Mouse (Mus musculus): Measurements from ENCODE around the gene Nav2. TPM values are rescaled to one million over a fixed set of nuclear protein-coding genes. Genes with fewer than 3 reads are reported as not detected.

Gene Nav2
- polyA plus RNA-seq, 1 experiment from 2014 or later, result 19.7 TPM

DNA sequence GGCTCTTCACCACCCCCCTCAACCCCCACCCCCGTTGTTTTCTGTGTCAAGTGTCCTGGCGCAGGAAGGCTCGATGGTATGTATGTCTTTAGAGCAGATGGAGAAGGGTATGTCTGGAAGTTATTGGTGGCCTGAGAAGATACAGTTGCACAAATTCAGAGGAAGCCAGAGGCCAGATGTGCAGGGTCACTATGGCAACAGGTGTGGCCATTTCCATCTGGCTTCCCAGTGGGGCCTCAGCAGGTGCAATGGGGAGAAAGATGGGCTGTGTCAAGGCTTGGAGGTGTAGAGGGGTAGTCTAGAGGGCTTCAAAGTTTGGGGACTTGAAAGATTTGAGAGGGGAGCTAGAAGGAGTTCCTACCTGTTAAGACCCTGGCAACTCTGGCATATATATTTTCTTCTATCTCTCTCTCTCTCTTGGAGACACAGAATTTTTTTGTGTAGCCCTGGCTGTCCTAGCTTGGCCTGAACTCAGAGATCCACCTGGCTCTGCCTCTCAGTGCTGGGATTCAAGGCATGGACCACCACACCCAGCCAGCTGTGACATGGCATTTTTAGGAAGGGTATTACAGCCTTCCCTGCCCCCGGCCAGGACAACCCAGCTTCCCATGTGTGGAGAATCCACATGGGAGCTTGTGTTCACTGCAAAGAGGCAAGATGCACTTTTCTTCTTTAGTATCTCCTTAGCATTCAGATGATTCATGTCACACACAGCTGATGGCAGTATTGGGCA lies 435.4 kb downstream of the Nav2 start:
- no peak overlapping the region for H3K4me3 ChIP-seq (ENCODE audit: low read depth, low read length)
- no peaks in the 10 kb centered on the region for H3K27me3 ChIP-seq (ENCODE audit: insufficient read depth, low read length)
- no peaks in the 10 kb centered on the region for H3K36me3 ChIP-seq (ENCODE audit: insufficient read depth)
- DNase-seq (no peak), ATAC-seq (ENCODE audit: insufficient read depth) (no peak)
- 55% methylated on average over 4 of the region's 4 CpGs for WGBS
- H3K9ac ChIP-seq, result no peak overlapping the region
- H3K9me3 ChIP-seq (ENCODE audit: low read depth, low read length), result no peaks in the 10 kb centered on the region
- H3K27ac ChIP-seq (ENCODE audit: low read depth), result no peak overlapping the region
- TF ChIP-seq CTCF (IDR thresholded peaks at IDR 0.05; ENCODE audit: low read depth), result no peak
- H3K4me2 ChIP-seq, result no peak overlapping the region
- peaks cover 10% of the 10 kb centered on the region for H3K4me1 ChIP-seq (ENCODE audit: insufficient read depth)

DNA sequence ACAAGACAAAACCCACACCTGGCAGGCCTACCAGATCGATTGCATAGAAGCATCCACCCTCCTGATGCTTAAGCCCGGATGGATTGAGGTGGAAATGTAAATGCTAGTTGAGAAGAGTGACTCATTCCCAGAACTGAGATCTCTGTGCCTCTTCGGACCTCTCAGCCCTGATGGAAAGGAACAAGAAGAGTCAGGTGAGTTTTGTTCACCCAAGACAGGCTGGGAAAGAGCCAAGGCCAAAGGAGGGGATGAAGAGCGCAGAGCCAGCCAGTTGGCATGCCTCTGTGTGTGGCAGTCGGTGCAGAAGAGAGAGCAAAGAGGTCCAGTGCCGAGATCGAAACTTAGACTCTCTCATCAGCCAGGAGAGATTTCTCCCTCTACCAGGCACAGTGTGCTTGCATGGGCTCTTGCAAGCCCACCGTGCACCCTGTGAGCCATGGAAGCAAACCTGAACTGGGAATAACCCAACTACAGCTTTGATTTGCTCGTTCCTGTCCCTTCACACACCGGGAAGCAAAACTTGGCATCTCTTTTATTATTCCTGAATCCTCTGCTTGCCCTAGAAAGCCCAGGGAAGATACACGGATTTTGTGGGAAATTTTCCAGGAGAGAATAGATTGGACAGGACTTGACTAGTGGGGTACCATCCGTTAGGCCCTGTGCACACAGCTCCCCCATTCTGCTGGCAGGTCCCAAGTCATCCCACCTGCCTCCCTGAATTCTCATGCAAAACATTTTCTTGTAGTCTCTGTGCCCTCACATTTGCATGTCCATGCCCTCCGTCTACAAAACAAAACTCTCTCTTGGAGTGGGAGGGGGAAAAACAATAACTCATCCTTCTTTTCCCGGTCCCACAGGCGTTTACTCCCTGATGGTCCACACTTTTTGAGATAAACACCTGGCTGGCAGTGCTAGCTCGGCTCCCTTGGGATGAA lies 439.1 kb downstream of the Nav2 start:
- Histone ChIP-seq H3K4me2 (no peak overlapping the region), H3K9me3 (ENCODE audit: low read depth, low read length) (no peaks in the 10 kb centered on the region), H3K4me3 (ENCODE audit: low read depth, low read length) (no peak overlapping the region), H3K4me1 (ENCODE audit: insufficient read depth) (peaks cover 7% of the 10 kb centered on the region), H3K9ac (no peak overlapping the region), H3K27ac (ENCODE audit: low read depth) (no peak overlapping the region), H3K27me3 (ENCODE audit: insufficient read depth, low read length) (no peaks in the 10 kb centered on the region), H3K36me3 (ENCODE audit: insufficient read depth) (no peaks in the 10 kb centered on the region)
- WGBS, result 54% methylated on average over 16 of the region's 16 CpGs
- ATAC-seq (ENCODE audit: insufficient read depth), result no peak
- DNase-seq, result no peak
- TF ChIP-seq CTCF (IDR thresholded peaks at IDR 0.05; ENCODE audit: low read depth), result no peak

- no peak for TF ChIP-seq CTCF (IDR thresholded peaks at IDR 0.05; ENCODE audit: low read depth)
- 37% methylated on average over 2 of the region's 2 CpGs for WGBS
- H3K4me1 ChIP-seq (ENCODE audit: insufficient read depth), result no peaks in the 10 kb centered on the region; the same call in 1 of the 2 replicates
- DNase-seq (no peak), ATAC-seq (ENCODE audit: insufficient read depth) (no peak)
- no peaks in the 10 kb centered on the region for H3K9me3 ChIP-seq (ENCODE audit: low read depth, low read length)
- H3K27ac ChIP-seq (ENCODE audit: low read depth), result no peak overlapping the region
- H3K4me3 ChIP-seq (ENCODE audit: low read depth, low read length), result no peak overlapping the region
- no peaks in the 10 kb centered on the region for H3K36me3 ChIP-seq (ENCODE audit: insufficient read depth)
- no peak overlapping the region for H3K4me2 ChIP-seq
- H3K9ac ChIP-seq, result no peak overlapping the region
- H3K27me3 ChIP-seq (ENCODE audit: insufficient read depth, low read length), result no peaks in the 10 kb centered on the region
Measured at GRCm38 (mm10) chr7:49348636-49349035, 440.1 kb downstream of the Nav2 start.

DNA sequence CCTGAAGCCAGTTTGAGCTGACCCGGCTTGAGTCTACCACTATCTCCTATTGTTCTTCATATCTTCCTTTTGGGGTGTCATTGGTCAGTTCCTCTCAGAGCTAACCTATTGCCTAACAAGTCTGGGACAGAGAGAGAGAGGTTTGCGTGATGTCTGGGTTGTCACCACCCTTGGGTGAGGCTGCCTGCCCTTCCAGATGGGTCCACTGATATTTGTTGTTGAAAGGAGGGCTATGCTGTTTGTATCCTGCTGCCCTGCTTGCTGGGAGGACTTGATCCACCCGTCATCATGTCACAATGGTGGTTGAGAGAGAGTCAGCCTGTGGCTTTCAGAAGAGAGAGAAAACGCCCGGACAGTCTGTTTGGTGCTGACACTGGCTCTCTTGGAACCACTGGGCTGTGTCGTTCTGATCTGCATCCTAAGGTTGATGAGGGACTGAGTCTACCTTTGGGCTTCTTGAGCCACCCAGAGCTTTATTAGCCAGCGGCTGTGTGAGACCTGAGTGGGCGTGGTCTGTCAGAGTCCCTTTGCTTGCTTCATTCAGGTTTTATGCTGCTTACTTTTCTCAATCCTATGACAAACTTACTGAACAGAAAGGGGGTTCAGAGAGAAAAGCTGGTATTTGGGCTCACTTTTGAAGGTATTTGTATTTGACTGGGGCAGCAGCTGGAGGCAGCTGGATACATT lies 441.9 kb downstream of the Nav2 start:
- 67% methylated on average over 8 of the region's 8 CpGs for WGBS
- TF ChIP-seq CTCF (IDR thresholded peaks at IDR 0.05; ENCODE audit: low read depth), result no peak
- Histone ChIP-seq H3K9ac (no peak overlapping the region), H3K4me2 (no peak overlapping the region), H3K27me3 (ENCODE audit: insufficient read depth, low read length) (no peaks in the 10 kb centered on the region), H3K27ac (ENCODE audit: low read depth) (no peak overlapping the region), H3K9me3 (ENCODE audit: low read depth, low read length) (no peaks in the 10 kb centered on the region), H3K4me3 (ENCODE audit: low read depth, low read length) (no peak overlapping the region), H3K36me3 (ENCODE audit: insufficient read depth) (no peaks in the 10 kb centered on the region), H3K4me1 (ENCODE audit: insufficient read depth) (no peaks in the 10 kb centered on the region)
- DNase-seq (no peak), ATAC-seq (ENCODE audit: insufficient read depth) (no peak)

DNA sequence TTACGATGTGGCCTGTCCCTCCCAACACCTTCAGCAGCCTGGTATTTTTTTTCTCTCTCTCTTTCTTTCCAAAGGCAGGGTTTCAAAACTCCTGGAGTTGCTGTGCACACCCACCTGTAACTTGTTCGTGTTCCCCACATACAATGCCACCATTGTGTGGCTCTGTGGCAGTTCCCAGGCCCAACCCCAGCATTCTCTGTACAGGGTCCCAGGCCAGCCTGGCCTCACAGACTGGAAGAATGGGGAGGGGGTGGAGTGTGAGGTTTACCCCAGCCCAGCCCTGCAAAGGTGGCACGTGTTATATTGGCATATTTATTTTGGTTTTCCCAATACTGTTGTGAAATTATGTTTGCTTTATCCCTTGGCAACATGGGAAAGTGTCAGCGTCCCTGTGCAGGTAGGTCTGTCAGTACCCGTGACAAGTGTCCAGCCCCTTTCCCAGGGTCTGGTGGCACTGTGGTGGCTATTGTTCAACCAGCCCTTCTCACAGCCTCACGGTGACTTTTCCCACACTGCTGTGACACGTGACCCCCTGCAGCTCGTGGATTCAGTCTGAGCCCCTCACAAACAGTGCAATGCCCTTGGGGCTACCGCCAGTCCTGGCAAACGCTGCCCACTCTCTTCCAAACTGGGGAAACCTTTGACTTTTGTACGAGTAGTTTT lies 443.2 kb downstream of the Nav2 start:
- Histone ChIP-seq H3K9me3 (ENCODE audit: low read depth, low read length) (no peaks in the 10 kb centered on the region), H3K9ac (no peak overlapping the region), H3K36me3 (ENCODE audit: insufficient read depth) (no peaks in the 10 kb centered on the region), H3K4me1 (ENCODE audit: insufficient read depth) (no peaks in the 10 kb centered on the region), H3K27me3 (ENCODE audit: insufficient read depth, low read length) (no peaks in the 10 kb centered on the region), H3K4me2 (no peak overlapping the region), H3K4me3 (ENCODE audit: low read depth, low read length) (no peak overlapping the region), H3K27ac (ENCODE audit: low read depth) (no peak overlapping the region)
- TF ChIP-seq CTCF (IDR thresholded peaks at IDR 0.05; ENCODE audit: low read depth), result no peak
- DNase-seq (peak; percentile 37), ATAC-seq (ENCODE audit: insufficient read depth) (peak; percentile 66; the same call in 1 of the 2 replicates)
- 43% methylated on average over 11 of the region's 11 CpGs for WGBS

GRCm38 (mm10) chr7:49357441-49358165 lies 449.1 kb downstream of the Nav2 start:
- Histone ChIP-seq H3K27ac (ENCODE audit: low read depth) (no peak overlapping the region), H3K9me3 (ENCODE audit: low read depth, low read length) (no peaks in the 10 kb centered on the region)
- 86% methylated on average over 18 of the region's 18 CpGs for WGBS

More at GRCm38 (mm10) chr7:49357441-49358165, 449.1 kb downstream of the Nav2 start:
- Histone ChIP-seq H3K36me3 (ENCODE audit: insufficient read depth) (no peaks in the 10 kb centered on the region), H3K27me3 (ENCODE audit: insufficient read depth, low read length) (no peaks in the 10 kb centered on the region), H3K4me1 (ENCODE audit: insufficient read depth) (no peaks in the 10 kb centered on the region), H3K4me3 (ENCODE audit: low read depth, low read length) (no peak overlapping the region), H3K4me2 (no peak overlapping the region), H3K9ac (no peak overlapping the region)
- no peak for ATAC-seq (ENCODE audit: insufficient read depth)
- TF ChIP-seq CTCF (IDR thresholded peaks at IDR 0.05; ENCODE audit: low read depth), result no peak
- no peak for DNase-seq
